Mouse (Mus musculus): ENCODE measurements around the gene Pbx3.

GRCm38 (mm10) chr2:34262046-34262445 lies 110.9 kb downstream of the Pbx3 start:
- TF ChIP-seq CTCF (IDR thresholded peaks at IDR 0.05; ENCODE audit: extremely low read depth, insufficient read depth, low read length) = no peak
- TF ChIP-seq POLR2A (IDR thresholded peaks at IDR 0.05; ENCODE audit: extremely low read depth, insufficient read depth, low read length) = no peak
